Mouse (Mus musculus): Measurements from ENCODE around the gene Hoxa2.

The Hoxa2 gene

GRCm38 (mm10) chr6:52202362-52203120, 37.9 kb upstream of the Hoxa2 start:
- no peak for DNase-seq (ENCODE audit: low read depth, low spot score)

GRCm38 (mm10) chr6:52201269-52201668, 36.6 kb upstream of the Hoxa2 start:
- DNase-seq (ENCODE audit: low read depth, low spot score) = no peak

DNA sequence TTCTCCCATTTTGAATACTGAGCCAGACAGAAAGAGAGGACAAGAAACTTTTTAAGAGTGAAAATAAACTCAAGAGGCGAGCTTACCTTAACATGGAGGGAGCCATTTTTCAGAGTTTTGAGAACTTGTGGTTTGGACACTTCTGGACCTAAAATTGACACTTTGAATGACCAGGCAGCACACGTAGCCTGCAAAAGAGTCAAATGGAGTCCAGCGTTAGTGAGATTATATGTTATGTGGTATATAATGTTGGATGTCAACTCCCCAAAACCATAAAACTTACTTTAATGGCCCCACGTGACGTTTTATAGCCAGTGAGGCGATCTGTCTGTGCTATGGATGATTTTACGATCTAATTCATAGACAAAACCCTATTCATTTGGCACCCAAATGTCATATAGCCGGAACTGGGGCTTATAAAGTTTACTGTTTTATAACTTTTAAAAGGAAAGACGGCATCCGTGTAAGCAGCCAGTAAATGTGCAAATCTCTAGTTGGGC, 36.2 kb upstream of the Hoxa2 start:
- DNase-seq (ENCODE audit: low read depth, low spot score) = no peak

GRCm38 (mm10) chr6:52200073-52200750, 35.6 kb upstream of the Hoxa2 start:
- DNase-seq (ENCODE audit: low read depth, low spot score) = no peak

- peak; percentile 84 for DNase-seq (ENCODE audit: low read depth, low spot score)
Observed at GRCm38 (mm10) chr6:52197271-52197670, 32.6 kb upstream of the Hoxa2 start.

GRCm38 (mm10) chr6:52196811-52197210, 32.2 kb upstream of the Hoxa2 start:
- peak; percentile 64 for DNase-seq (ENCODE audit: low read depth, low spot score)

DNA sequence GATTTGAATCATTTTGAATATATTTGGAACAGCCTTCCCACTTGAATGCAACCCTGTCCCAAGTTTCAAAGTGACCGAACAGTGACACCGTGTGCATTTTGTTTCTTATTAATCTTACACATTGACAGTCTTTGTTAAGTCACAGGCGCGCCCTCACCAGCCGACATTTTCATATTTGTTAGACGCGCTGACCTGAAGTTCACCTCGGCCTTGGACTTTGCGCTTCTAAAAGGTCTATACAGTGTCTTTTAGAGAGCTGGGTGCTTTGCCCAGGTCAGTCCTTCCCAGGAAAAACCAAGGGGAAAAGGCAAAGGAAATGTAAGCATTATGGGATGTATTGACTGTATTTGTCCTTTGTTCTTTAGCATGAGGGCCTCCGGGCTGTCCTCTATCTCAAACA, 30.1 kb upstream of the Hoxa2 start:
- no peak for DNase-seq (ENCODE audit: low read depth, low spot score)

GRCm38 (mm10) chr6:52191860-52192550, 27.4 kb upstream of the Hoxa2 start:
- DNase-seq (ENCODE audit: low read depth, low spot score) = peak; percentile 73

GRCm38 (mm10) chr6:52190906-52191810, 26.5 kb upstream of the Hoxa2 start, which contains the start of gene Hoxa4:
Gene Hoxa4, minus strand, starts transcription at chr6:52191753.
- DNase-seq (ENCODE audit: low read depth, low spot score) = no peak

- no peak for DNase-seq (ENCODE audit: low read depth, low spot score)
Observed at GRCm38 (mm10) chr6:52190410-52190809, 25.8 kb upstream of the Hoxa2 start.

DNA sequence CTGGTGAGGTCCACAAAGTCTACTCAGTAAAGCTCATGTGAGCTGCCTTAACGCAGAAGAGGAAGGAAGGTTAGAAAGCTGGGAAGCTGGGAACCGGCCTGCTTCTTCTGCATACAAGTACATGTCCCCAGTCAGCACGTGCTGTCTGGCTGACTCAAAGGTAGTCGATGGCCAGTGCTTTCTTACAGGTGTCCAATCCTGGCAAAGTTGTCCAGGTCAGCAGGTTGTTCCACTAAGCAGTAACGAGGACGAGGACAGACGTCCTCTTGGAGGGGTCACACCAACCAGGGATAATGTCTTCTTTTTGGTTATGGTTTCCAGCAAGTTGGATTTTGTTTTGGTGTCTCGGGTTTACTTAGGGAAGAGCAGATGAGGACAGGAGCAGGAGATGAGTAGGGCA, 25.3 kb upstream of the Hoxa2 start:
- DNase-seq (ENCODE audit: low read depth, low spot score) = no peak

DNA sequence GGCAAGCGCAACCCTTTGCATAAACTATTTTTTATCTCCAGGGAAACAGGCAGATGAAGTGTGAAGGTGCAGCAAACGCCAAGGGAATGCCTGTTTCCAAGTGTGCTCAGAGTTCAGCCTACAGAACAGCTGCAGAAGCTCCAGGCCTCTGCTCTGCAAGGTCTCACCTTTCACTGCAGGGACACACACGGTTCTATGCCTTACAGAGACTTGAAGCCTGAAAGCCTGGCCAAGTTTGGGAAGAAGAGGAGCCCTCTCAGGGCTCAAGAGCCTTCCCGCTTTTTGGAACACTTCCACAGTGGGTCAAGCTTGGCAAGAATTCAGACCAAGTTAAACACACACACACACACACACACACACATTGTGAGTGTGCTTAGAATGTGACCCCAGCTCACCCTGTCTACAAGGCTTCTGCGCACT, 24.6 kb upstream of the Hoxa2 start:
- peak; percentile 54 for DNase-seq (ENCODE audit: low read depth, low spot score)

DNA sequence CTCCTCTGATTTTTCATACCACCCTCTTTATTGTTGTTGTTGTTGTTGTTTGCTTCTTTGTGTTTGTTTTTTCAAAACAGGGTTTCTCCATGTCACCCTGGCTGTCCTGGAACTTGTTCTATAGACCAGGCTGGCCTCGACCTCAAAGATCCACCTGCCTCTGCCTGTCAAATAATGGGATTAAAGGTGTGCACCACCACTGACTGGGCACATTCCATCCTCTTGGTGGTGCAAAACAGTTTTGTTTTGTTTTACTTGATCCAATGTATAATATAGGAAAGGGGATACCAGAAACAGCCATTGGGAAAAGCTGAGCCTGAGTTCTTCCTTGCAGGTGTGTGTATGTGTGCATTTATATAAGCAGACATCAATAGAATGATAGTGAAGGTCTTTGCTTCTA, 21.9 kb upstream of the Hoxa2 start:
- DNase-seq (ENCODE audit: low read depth, low spot score) = no peak

GRCm38 (mm10) chr6:52185834-52186233, 21.2 kb upstream of the Hoxa2 start:
- no peak for DNase-seq (ENCODE audit: low read depth, low spot score)

GRCm38 (mm10) chr6:52185222-52185621, 20.6 kb upstream of the Hoxa2 start:
- peak; percentile 92 for DNase-seq (ENCODE audit: low read depth, low spot score)

GRCm38 (mm10) chr6:52184668-52185067, 20.0 kb upstream of the Hoxa2 start:
- peak; percentile 52 for DNase-seq (ENCODE audit: low read depth, low spot score)

- peak; percentile 49 for DNase-seq (ENCODE audit: low read depth, low spot score)
Observed at GRCm38 (mm10) chr6:52183311-52184080, 18.9 kb upstream of the Hoxa2 start.

GRCm38 (mm10) chr6:52182793-52183192, 18.2 kb upstream of the Hoxa2 start:
- DNase-seq (ENCODE audit: low read depth, low spot score) = no peak

- DNase-seq (ENCODE audit: low read depth, low spot score) = no peak
Observed at GRCm38 (mm10) chr6:52182030-52182429, 17.4 kb upstream of the Hoxa2 start.

GRCm38 (mm10) chr6:52180726-52181125, 16.1 kb upstream of the Hoxa2 start:
- DNase-seq (ENCODE audit: low read depth, low spot score) = no peak

All from 3T3-L1 (cell line).